Mouse (Mus musculus) E14TG2a.4 (cell line): ENCODE measurements around the gene Vpreb1.

ENCODE experiments used
- H3K27me3 ChIP-seq: 2 replicates; pipeline ENCODE4 v1.6.1; 2014; ENCODE audit warnings: low read length, control low read depth; ENCODE audit not compliant: insufficient read depth
- H3K36me3 ChIP-seq: 2 replicates; pipeline ENCODE4 v1.6.1; 2014; ENCODE audit warnings: low read length, control low read depth; ENCODE audit not compliant: insufficient read depth
- H3K4me1 ChIP-seq: replicated peaks from 2 replicates; pipeline ENCODE4 v1.6.1; 2014; ENCODE audit warnings: low read depth, low read length, control low read depth
- H3K4me3 ChIP-seq: replicated peaks from 2 replicates; pipeline ENCODE4 v1.5.1; 2014; ENCODE audit warnings: mild to moderate bottlenecking, low read length
- H3K9me3 ChIP-seq: 2 replicates; pipeline ENCODE4 v1.6.1; 2014; ENCODE audit warnings: low read length, control low read depth
- CTCF ChIP-seq: conservative IDR thresholded peaks from 2 replicates; pipeline ENCODE4 v1.5.1; 2014; ENCODE audit warnings: low read length
- NANOG ChIP-seq: IDR thresholded peaks from 2 replicates; pipeline ENCODE4 v1.6.1; 2014; ENCODE audit warnings: borderline replicate concordance, low read length, mixed read lengths
- POU5F1 ChIP-seq: IDR thresholded peaks from 2 replicates; pipeline ENCODE4 v1.6.1; 2014; ENCODE audit warnings: low read length, borderline replicate concordance

The Vpreb1 gene

DNA sequence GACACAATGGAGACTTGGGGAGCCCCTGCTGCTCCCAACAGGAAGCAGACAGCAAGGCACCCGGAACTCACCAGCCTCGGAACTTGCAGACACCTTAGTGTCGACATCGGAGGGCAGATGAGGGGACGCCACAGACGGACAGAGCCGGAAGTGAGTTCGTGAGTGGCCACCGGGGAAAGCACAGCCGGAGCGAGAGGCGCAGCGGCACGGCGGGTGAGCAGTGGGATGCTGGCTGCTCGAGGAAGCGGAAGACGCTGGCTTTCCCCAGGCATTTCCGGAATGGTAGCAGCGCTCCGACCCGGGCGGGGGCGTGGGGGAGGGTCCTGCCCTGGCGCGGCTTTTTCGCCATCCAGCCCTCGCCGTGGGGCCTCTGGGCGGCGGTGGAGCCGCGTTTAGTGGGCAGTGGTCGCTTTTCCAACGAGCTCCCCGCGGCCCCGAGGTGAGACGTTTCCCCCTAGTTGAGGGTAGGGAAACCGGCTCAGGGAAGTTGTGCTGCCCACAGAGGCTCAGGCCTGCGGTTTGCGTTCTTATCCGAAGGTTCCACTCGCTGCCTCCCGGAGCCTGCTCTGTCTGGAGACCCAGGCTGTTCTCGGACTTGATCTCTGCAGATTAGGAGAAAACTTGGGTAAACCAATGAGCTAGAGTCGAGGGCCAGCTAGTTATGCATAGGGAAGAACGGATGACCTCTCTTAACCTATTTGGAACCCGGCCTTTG, at the start of gene Vpreb1, which contains the start of gene Top3b:
TSS of gene Vpreb1 (minus strand) at position 227 of the 715 bp plus-strand sequence.
TSS of gene Top3b (plus strand) at position 120 of the 715 bp plus-strand sequence.
- peak within 1 kb of the TSS; percentile 98 for H3K4me3 ChIP-seq
- no peaks in the 10 kb centered on the region for H3K27me3 ChIP-seq
- H3K36me3 ChIP-seq = peaks cover 36% of the 10 kb centered on the region
- peaks cover 71% of the 10 kb centered on the region for H3K4me1 ChIP-seq
- no peak for TF ChIP-seq POU5F1
- TF ChIP-seq NANOG = no peak
- TF ChIP-seq CTCF = no peak
- no peaks in the 10 kb centered on the region for H3K9me3 ChIP-seq

DNA sequence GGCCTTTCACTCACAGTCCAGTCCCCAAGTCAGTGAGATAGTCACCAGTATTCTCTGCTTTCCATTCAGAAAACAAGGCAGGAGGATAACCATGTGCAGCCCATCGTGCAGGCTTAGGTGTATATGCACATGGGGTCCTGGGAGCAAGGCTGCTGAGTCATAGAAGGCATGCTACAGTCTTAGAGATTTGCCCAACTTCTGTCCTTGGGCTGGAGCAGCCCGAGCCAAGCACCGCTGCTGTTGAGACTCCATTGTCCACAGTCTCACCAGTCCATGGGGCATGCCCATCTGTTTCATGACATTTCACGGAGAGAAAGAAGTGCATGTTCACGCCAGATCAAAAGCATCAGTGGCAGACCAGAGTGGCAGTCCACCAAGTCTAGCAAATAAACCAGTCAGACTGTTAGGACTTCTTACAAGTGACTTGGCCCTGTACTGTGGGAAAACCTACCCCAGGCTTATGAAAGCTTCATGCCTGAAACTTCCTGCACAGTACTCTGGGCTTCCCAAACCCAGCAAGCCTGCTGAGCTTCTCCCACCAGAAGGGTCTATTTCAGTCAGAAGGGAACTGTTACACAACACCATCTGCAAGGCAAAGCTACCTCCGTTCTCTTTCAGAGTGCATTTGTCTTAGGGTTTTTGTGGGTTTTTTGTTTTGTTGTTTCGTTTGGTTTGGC, 47.9 kb upstream of the Vpreb1 start:
- peaks cover 5% of the 10 kb centered on the region for H3K9me3 ChIP-seq
- no peak for TF ChIP-seq NANOG

DNA sequence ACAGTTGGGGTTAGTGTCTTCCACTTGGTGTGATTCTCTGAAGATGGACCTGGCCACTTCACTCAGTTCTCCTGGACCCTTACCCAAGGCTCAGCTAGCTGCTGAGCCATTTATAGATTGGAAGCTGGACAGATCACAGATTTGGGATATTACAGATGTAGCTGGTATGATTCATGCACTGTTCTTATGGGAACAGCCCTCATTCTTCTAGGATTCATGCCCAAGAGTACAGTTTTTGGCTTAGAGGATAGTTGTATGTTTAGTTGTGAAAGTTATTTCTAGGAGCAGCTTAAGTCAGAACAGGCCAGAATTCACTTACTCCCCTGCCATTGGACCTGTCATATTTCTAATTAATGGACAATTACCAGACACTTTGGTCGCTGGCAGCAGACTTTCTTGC, 42.8 kb upstream of the Vpreb1 start:
- H3K27me3 ChIP-seq = no peaks in the 10 kb centered on the region
- peaks cover 76% of the 10 kb centered on the region for H3K4me1 ChIP-seq
- no peak overlapping the region for H3K4me3 ChIP-seq
- no peaks in the 10 kb centered on the region for H3K9me3 ChIP-seq
- H3K36me3 ChIP-seq = peaks cover 96% of the 10 kb centered on the region
- no peak for TF ChIP-seq POU5F1
- no peak for TF ChIP-seq CTCF
- TF ChIP-seq NANOG = no peak

More for the DNA sequence above, 47.9 kb upstream of the Vpreb1 start:
- no peak overlapping the region for H3K4me3 ChIP-seq
- H3K27me3 ChIP-seq = no peaks in the 10 kb centered on the region
- peaks cover 52% of the 10 kb centered on the region for H3K4me1 ChIP-seq
- H3K36me3 ChIP-seq = peaks cover 98% of the 10 kb centered on the region

DNA sequence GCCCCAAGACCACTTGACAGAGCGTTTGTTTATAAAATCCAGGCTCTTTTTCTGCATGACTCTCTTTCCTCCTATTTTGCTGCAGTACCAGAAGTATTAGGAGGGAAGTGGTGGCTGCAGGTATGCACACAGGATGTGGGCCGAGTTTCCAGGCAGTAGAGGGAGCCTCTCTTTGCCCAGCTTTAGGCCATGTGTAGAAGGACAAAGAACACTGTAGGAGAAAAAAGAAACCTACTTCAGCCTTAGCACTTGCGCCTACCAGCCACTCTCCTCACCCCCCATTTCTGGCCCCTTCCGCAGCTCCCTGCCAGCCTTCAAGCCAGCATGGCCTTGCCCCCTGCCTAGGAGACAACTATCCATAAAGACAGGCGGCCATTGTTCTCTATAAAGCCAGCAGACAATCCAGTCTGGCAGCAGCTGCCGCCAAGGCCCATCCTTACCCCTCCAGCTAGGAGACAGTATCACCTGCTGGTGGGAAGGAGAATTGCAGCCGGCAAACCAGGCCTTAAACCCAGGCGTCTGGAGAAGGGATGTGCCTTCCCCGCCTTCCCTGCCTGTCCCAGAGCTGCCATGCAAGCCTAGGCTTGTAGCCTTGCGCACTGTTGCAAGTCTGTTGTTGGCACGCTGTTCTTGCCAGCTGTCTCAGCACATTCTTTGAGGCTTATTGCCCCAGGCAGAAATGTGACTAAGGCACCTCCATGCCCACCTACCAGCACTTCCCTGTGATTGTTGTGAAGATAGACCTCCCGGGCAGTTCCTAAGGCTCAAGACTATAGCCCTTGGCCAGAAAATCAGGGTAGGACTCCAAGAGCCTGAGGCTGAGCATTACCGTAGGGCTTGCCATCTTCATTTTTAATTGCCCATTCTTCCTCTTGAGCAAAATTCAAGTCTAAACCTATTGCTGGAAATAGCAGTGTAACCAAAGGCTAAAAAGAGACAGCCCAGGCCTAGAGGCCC, 41.3 kb upstream of the Vpreb1 start:
- Histone ChIP-seq H3K27me3 (no peaks in the 10 kb centered on the region), H3K9me3 (no peaks in the 10 kb centered on the region), H3K4me1 (peaks cover 76% of the 10 kb centered on the region), H3K4me3 (peak overlapping the region; percentile 43), H3K36me3 (peaks cover 95% of the 10 kb centered on the region)
- TF ChIP-seq CTCF (peak; percentile 100), NANOG (no peak)

DNA sequence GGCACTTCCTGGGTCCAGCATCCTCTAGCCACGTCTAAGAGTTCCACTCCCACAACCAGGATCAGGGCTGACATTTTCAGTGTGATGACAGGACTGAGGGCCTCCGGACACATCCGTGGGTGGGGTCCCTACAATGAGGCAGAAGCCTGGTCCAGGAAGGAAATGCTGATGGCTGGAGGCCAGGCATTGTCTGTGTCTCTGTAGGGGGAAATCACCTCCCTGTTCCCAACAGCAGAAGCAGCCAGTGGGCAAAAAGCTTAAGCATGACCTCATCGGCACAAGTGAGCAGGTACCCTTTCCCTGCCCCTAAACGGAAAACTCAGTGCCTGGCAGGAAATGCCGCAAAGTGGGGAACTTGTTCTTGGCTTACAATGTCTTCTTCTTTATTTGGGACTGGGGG, 37.2 kb upstream of the Vpreb1 start:
- H3K9me3 ChIP-seq = no peaks in the 10 kb centered on the region
- H3K36me3 ChIP-seq = peaks cover 95% of the 10 kb centered on the region
- H3K4me3 ChIP-seq = peak overlapping the region; percentile 21
- TF ChIP-seq POU5F1 (no peak), CTCF (no peak), NANOG (peak; percentile 31; the same call in 1 of the 2 replicates)
- H3K27me3 ChIP-seq = no peaks in the 10 kb centered on the region
- peaks cover 90% of the 10 kb centered on the region for H3K4me1 ChIP-seq

DNA sequence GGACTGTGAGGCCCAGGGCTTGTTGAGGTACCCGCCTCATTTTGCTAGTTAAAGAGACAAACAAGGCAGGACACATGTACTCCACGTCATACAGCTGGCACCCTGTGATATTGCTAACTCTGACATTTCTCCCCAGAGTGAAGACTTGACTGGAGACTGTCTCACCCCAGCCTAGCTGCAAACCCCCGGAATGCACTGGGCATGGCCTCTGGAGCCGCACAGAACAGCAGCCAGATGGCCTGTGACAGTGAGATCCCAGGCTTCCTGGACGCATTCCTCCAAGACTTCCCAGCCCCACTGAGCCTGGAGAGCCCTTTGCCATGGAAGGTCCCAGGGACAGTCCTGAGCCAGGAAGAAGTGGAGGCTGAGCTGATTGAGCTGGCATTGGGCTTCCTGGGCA, 32.5 kb upstream of the Vpreb1 start:
- Histone ChIP-seq H3K9me3 (no peaks in the 10 kb centered on the region), H3K36me3 (peaks cover 93% of the 10 kb centered on the region), H3K27me3 (no peaks in the 10 kb centered on the region), H3K4me3 (no peak overlapping the region), H3K4me1 (peaks cover 68% of the 10 kb centered on the region)
- TF ChIP-seq NANOG (no peak), CTCF (no peak), POU5F1 (no peak)

DNA sequence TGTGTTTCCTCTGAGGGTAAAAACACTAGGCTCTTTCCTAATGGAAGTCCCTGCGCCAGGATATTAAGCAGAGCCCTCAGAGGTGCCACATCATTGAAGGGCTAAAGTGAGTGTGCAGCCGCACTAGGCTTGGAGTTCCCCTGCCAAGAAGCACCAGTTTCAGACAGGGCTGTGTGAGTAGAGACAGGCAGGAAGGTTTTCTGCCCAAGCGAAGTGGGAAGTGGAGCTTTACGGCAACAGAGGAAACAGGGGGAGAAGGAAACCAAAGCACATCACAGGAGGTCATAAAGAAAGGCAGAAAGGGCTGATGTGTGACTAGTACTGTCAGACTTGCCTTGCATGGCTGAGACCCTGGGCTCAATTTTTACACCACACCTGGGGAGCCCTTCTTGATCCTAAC, 31.7 kb upstream of the Vpreb1 start:
- Histone ChIP-seq H3K36me3 (peaks cover 89% of the 10 kb centered on the region), H3K4me1 (peaks cover 68% of the 10 kb centered on the region), H3K27me3 (no peaks in the 10 kb centered on the region), H3K9me3 (no peaks in the 10 kb centered on the region), H3K4me3 (no peak overlapping the region)
- TF ChIP-seq POU5F1 (no peak), CTCF (no peak), NANOG (no peak)

DNA sequence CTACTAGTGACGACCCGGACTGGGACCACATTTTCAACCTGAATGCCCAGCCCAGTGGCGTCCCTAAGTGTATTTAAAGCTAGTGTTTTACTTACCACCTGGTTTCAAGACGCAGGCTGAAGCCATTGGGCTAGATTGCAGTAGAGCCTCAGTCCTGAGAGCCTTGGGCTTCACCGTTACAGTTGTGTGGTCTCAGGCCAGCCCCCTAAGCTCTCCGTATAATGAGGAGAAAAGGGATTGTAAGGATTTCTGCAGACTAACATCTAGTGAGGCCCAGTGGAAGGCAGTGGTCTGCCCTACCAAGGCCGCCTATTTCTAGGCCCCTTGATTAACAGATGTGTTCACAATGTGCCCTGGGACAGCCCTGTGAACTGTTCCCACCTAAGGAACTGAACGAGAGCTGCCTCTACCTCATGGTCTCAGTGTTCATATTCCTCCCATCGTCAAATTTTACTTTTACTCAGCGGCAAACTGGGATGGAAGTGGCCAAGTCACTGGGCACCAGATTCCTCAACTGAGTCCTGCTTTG, 26.5 kb upstream of the Vpreb1 start:
- H3K36me3 ChIP-seq = peaks cover 77% of the 10 kb centered on the region
- H3K27me3 ChIP-seq = no peaks in the 10 kb centered on the region
- no peaks in the 10 kb centered on the region for H3K9me3 ChIP-seq
- no peak for TF ChIP-seq POU5F1
- no peak for TF ChIP-seq NANOG
- no peak for TF ChIP-seq CTCF
- H3K4me1 ChIP-seq = peaks cover 66% of the 10 kb centered on the region
- H3K4me3 ChIP-seq = peak overlapping the region; percentile 85
